Mouse (Mus musculus) MEL (cell line): Measurements from ENCODE around the gene Exoc3l. TPM values are rescaled to one million over a fixed set of nuclear protein-coding genes. Genes with fewer than 3 reads are reported as not detected.

Experiments used
- DNase-seq: peaks from one replicate; pipeline ENCODE4 v3.0.0; 2011; ENCODE audit warnings: low read depth, low spot score
- H3K27ac ChIP-seq: 2 replicates; pipeline ENCODE4 v1.5.1; 2012; ENCODE audit warnings: low read depth, mild to moderate bottlenecking, control low read depth, low read length, moderate library complexity; ENCODE audit not compliant: control insufficient read depth
- H3K27me3 ChIP-seq, 2 experiments: fragments of 150-350 bp in 1 of 2; sonication (generic) in 1 of 2; 2 replicates each; pipeline ENCODE4 v1.6.1; 2012; ENCODE audit warnings: low read length in 2 of 2, mild to moderate bottlenecking in 2 of 2, improper control_type of control experiment in 1 of 2, moderate library complexity in 1 of 2; ENCODE audit not compliant: insufficient read depth in 2 of 2, control insufficient read depth in 1 of 2
- H3K36me3 ChIP-seq, 2 experiments: 2 replicates each; pipeline ENCODE4 v1.6.1; 2012 to 2014; ENCODE audit warnings: low read length in 2 of 2, improper control_type of control experiment in 1 of 2, inconsistent platforms in 1 of 2, mild to moderate bottlenecking in 1 of 2; ENCODE audit not compliant: insufficient read depth in 2 of 2, control insufficient read depth in 1 of 2
- H3K4me1 ChIP-seq, 2 experiments: fragments of 150-350 bp in 1 of 2; sonication (generic) in 1 of 2; 2 replicates each; pipeline ENCODE4 v1.6.1; 2012; ENCODE audit warnings: low read length in 2 of 2, improper control_type of control experiment in 1 of 2, mild to moderate bottlenecking in 1 of 2; ENCODE audit not compliant: insufficient read depth in 2 of 2, control insufficient read depth in 1 of 2
- H3K4me3 ChIP-seq, 2 experiments: fragments of 150-350 bp in 1 of 2; sonication (generic) in 1 of 2; 2 replicates each; pipeline ENCODE4 v1.5.1; 2012; ENCODE audit warnings: low read depth in 2 of 2, low read length in 2 of 2, mild to moderate bottlenecking in 2 of 2, moderate library complexity in 2 of 2, control low read depth in 1 of 2, improper control_type of control experiment in 1 of 2; ENCODE audit not compliant: control insufficient read depth in 1 of 2, insufficient read depth in 1 of 2
- H3K79me2 ChIP-seq: 2 replicates; pipeline ENCODE4 v1.6.1; 2012; ENCODE audit warnings: mild to moderate bottlenecking, low read length, moderate library complexity; ENCODE audit not compliant: control insufficient read depth, poor library complexity, insufficient read depth
- H3K9ac ChIP-seq: 2 replicates; pipeline ENCODE4 v1.6.1; 2012; ENCODE audit warnings: low read depth, mild to moderate bottlenecking, control low read depth, low read length, moderate library complexity; ENCODE audit not compliant: control insufficient read depth, poor library complexity, severe bottlenecking
- H3K9me3 ChIP-seq: fragments of 150-350 bp; sonication (generic); replicated peaks from 2 replicates; pipeline ENCODE4 v1.6.1; 2012; ENCODE audit warnings: mild to moderate bottlenecking, low read length, improper control_type of control experiment, moderate library complexity; ENCODE audit not compliant: insufficient read depth
- CHD2 ChIP-seq: IDR thresholded peaks from 2 replicates; pipeline ENCODE4 v1.6.1; 2011; ENCODE audit warnings: low read length, improper control_type of control experiment
- CTCF ChIP-seq, 3 experiments: IDR thresholded peaks in 2 of 3; conservative IDR thresholded peaks in 1 of 3; 2 replicates each; pipeline ENCODE4 v1.5.1; 2011 to 2012; ENCODE audit warnings: low read length in 3 of 3, low read depth in 2 of 3, mild to moderate bottlenecking in 2 of 3, improper control_type of control experiment in 1 of 3, inconsistent platforms in 1 of 3, mixed read lengths in 1 of 3, moderate library complexity in 1 of 3; ENCODE audit not compliant: control insufficient read depth in 1 of 3, insufficient read depth in 1 of 3, poor library complexity in 1 of 3, severe bottlenecking in 1 of 3
- EP300 ChIP-seq, 2 experiments: IDR thresholded peaks; 2 replicates each; pipeline ENCODE4 v1.6.1; 2011; ENCODE audit warnings: improper control_type of control experiment in 2 of 2, low read length in 2 of 2, low read depth in 1 of 2, mild to moderate bottlenecking in 1 of 2
- ETS1 ChIP-seq: IDR thresholded peaks from 2 replicates; pipeline ENCODE4 v1.6.1; 2012; ENCODE audit warnings: low read depth, mild to moderate bottlenecking, inconsistent platforms, low read length, improper control_type of control experiment, moderate library complexity
- GATA1 ChIP-seq: IDR thresholded peaks from 2 replicates; pipeline ENCODE4 v1.6.1; 2011; ENCODE audit warnings: low read depth, low read length, improper control_type of control experiment
- KAT2A ChIP-seq: conservative IDR thresholded peaks from 2 replicates; pipeline ENCODE4 v1.6.1; 2012; ENCODE audit warnings: low read depth, low read length, improper control_type of control experiment, inconsistent platforms
- MAFK ChIP-seq: IDR thresholded peaks from 2 replicates; pipeline ENCODE4 v1.6.1; 2011; ENCODE audit warnings: low read depth, mild to moderate bottlenecking, low read length, improper control_type of control experiment, borderline replicate concordance
- MXI1 ChIP-seq: IDR thresholded peaks from 2 replicates; pipeline ENCODE4 v1.6.1; 2011; ENCODE audit warnings: mild to moderate bottlenecking, low read depth, low read length, improper control_type of control experiment
- MYB ChIP-seq: IDR thresholded peaks from 2 replicates; pipeline ENCODE4 v1.6.1; 2011; ENCODE audit warnings: mild to moderate bottlenecking, low read depth, low read length, improper control_type of control experiment
- NELFE ChIP-seq: IDR thresholded peaks from 2 replicates; pipeline ENCODE4 v1.6.1; 2011; ENCODE audit warnings: low read depth, low read length, improper control_type of control experiment
- NRF1 ChIP-seq: IDR thresholded peaks from 2 replicates; pipeline ENCODE4 v1.6.1; 2014; ENCODE audit warnings: low read depth, mild to moderate bottlenecking, inconsistent platforms, low read length, improper control_type of control experiment, moderate library complexity; ENCODE audit not compliant: poor library complexity, insufficient read depth, severe bottlenecking
- POLR2A ChIP-seq, 2 experiments: IDR thresholded peaks; 2 replicates each; pipeline ENCODE4 v1.6.1; 2011 to 2012; ENCODE audit warnings: low read length in 2 of 2, mild to moderate bottlenecking in 2 of 2, control low read depth in 1 of 2, improper control_type of control experiment in 1 of 2, low read depth in 1 of 2, moderate library complexity in 1 of 2; ENCODE audit not compliant: control insufficient read depth in 1 of 2, insufficient read depth in 1 of 2, poor library complexity in 1 of 2
- POLR2AphosphoS2 ChIP-seq: IDR thresholded peaks from 2 replicates; pipeline ENCODE4 v1.6.1; 2011; ENCODE audit warnings: low read length, improper control_type of control experiment
- RAD21 ChIP-seq: IDR thresholded peaks from 2 replicates; pipeline ENCODE4 v1.6.1; 2011; ENCODE audit warnings: mild to moderate bottlenecking, low read depth, low read length, improper control_type of control experiment
- RCOR1 ChIP-seq: IDR thresholded peaks from 2 replicates; pipeline ENCODE4 v1.6.1; 2012; ENCODE audit warnings: low read depth, mild to moderate bottlenecking, inconsistent platforms, low read length, improper control_type of control experiment
- SIN3A ChIP-seq: IDR thresholded peaks from 2 replicates; pipeline ENCODE4 v1.6.1; 2012; ENCODE audit warnings: low read length, improper control_type of control experiment, inconsistent platforms
- TBP ChIP-seq: IDR thresholded peaks from 2 replicates; pipeline ENCODE4 v1.8.0; 2011; ENCODE audit warnings: low read depth, low read length, improper control_type of control experiment
- TCF12 ChIP-seq: IDR thresholded peaks from 2 replicates; pipeline ENCODE4 v1.6.1; 2014; ENCODE audit warnings: low read depth, mild to moderate bottlenecking, inconsistent platforms, low read length, improper control_type of control experiment, moderate library complexity
- UBTF ChIP-seq: IDR thresholded peaks from 2 replicates; pipeline ENCODE4 v1.6.1; 2012; ENCODE audit warnings: low read depth, mild to moderate bottlenecking, inconsistent platforms, low read length, improper control_type of control experiment, moderate library complexity, borderline replicate concordance; ENCODE audit not compliant: insufficient read depth
- USF1 ChIP-seq: IDR thresholded peaks from 2 replicates; pipeline ENCODE4 v1.6.1; 2014; ENCODE audit warnings: low read depth, mild to moderate bottlenecking, inconsistent platforms, low read length, improper control_type of control experiment, moderate library complexity
- USF2 ChIP-seq, 2 experiments: IDR thresholded peaks; 2 replicates each; pipeline ENCODE4 v1.6.1; 2011 to 2012; ENCODE audit warnings: improper control_type of control experiment in 2 of 2, low read length in 2 of 2, borderline replicate concordance in 1 of 2, inconsistent platforms in 1 of 2, low read depth in 1 of 2, mild to moderate bottlenecking in 1 of 2; ENCODE audit not compliant: insufficient read depth in 1 of 2
- ZC3H11A ChIP-seq: IDR thresholded peaks from 2 replicates; pipeline ENCODE4 v1.6.1; 2012; ENCODE audit warnings: low read depth, mild to moderate bottlenecking, inconsistent platforms, low read length, improper control_type of control experiment
- ZKSCAN1 ChIP-seq: IDR thresholded peaks from 2 replicates; pipeline ENCODE4 v1.6.1; 2012; ENCODE audit warnings: low read depth, mild to moderate bottlenecking, inconsistent platforms, low read length, improper control_type of control experiment, moderate library complexity
- ZMIZ1 ChIP-seq: IDR thresholded peaks from 2 replicates; pipeline ENCODE4 v1.6.1; 2012; ENCODE audit warnings: low read depth, mild to moderate bottlenecking, inconsistent platforms, low read length, improper control_type of control experiment, moderate library complexity
- ZNF384 ChIP-seq: IDR thresholded peaks from 2 replicates; pipeline ENCODE4 v1.6.1; 2012; ENCODE audit warnings: low read depth, mild to moderate bottlenecking, inconsistent platforms, low read length, improper control_type of control experiment
- polyA plus RNA-seq, 2 experiments: library from polyadenylated mRNA; stranded (reverse) in 1 of 2; unstranded in 1 of 2; fragments of >175 nt in 1 of 2; fragments of >200 nt in 1 of 2; gene quantifications; 2 replicates each; pipeline versions ENCODE4 v1.2.1 to v1.2.4; 2012; ENCODE audit warnings: low replicate concordance in 2 of 2, low read depth in 1 of 2; ENCODE audit not compliant: insufficient read length in 2 of 2, insufficient read depth in 1 of 2, missing spikeins in 1 of 2
- total RNA-seq: library from RNA; depleted of rRNA; stranded (reverse); fragments of 300-350 nt; gene quantifications from 2 replicates; pipeline ENCODE4 v1.2.3, GENCODE M21; 2012

The Exoc3l gene
- total and polyA plus RNA-seq, 3 experiments = 0.69 to 2.0 TPM; not detected in 1

DNA sequence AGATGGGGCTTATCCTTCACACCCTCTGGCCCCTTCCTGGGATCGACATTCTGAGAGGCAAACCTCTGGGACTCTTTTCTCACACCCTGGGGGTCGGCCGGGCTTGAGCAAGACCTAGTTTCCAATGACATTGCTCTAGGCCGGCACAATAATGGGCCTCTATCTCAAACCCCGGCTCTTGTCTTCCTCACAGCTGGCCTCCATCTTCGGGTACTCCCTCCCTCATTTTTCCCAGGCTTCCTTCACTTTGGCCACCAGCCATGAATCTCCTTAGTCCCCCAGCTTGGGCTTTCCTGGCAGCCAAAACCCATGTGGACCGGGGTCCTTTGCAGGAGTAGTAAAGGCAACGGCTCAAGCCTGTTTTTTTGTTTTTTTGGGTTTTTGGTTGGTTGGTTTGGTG is 45.5 kb upstream of the Exoc3l start:
- no peaks in the 10 kb centered on the region for H3K9me3 ChIP-seq

DNA sequence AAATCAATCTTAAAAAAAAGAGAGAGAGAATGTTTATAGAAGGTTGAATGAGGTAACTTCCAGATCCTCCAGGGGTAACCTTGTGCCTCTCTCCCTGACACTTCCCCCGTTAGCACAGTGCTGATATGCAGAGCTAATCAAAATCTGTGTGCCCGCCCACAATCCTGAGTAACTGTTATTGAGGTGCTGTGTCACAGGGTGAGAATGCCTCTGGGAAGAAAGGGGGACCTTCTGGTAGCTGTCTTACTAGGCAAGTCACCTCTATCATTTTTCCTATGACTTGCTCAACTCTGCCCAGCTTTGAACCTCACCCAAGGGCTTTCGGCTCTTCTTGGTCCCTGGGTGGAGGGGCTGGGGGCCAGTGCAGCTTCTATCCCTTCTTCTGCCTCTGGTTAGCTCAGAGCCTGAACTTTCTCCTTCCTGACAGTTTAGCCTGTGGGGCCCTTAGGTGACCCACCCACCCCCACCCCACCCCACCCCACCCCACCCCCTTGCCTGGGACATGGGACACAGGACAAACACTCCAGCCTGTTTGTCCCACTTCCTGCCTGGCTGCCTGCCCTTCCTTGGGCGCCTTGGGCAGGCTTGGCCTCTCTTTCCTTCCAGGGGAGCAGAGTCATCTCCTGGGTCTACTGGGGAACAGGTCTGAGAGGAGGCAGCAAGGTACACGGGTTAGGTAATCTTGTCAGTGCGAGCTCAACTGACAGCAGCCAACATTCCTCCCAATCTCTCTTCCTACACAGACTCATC is 44.2 kb upstream of the Exoc3l start:
- Histone ChIP-seq H3K36me3 (peaks cover 0 to 46% of the 10 kb centered on the region in 2 experiments; a peak in 2 of 4 replicates), H3K79me2 (no peaks in the 10 kb centered on the region), H3K9ac (peak overlapping the region; percentile 51), H3K4me1 (peaks cover 23 to 60% of the 10 kb centered on the region in 2 experiments), H3K27ac (peak overlapping the region; percentile 84), H3K4me3 (peak overlapping the region in 1 of 2 experiments; percentile 41; a peak in 2 of 4 replicates), H3K27me3 (no peaks in the 10 kb centered on the region), H3K9me3 (no peaks in the 10 kb centered on the region)
- DNase-seq = peak; percentile 88
- TF ChIP-seq ETS1 = peak; percentile 82
- peak; percentile 59 to 85 for TF ChIP-seq EP300 (IDR thresholded peaks at IDR 0.05; ENCODE audit: low read depth in 1 of 2, low read length in 2 of 2)
- TF ChIP-seq MYB = no peak
- peak; percentile 70 for TF ChIP-seq MAFK
- TF ChIP-seq ZNF384 = peak; percentile 78
- TF ChIP-seq RAD21 = no peak
- peak; percentile 63 for TF ChIP-seq RCOR1
- peak; percentile 56; the same call in 1 of the 2 replicates for TF ChIP-seq TBP
- TF ChIP-seq POLR2AphosphoS2 = no peak
- peak; percentile 74 for TF ChIP-seq GATA1
- peak; percentile 55 for TF ChIP-seq NELFE
- TF ChIP-seq MXI1 = peak; percentile 53; the same call in 1 of the 2 replicates
- peak in 1 of 2 experiments; percentile 69; a peak in 2 of 4 replicates for TF ChIP-seq POLR2A (IDR thresholded peaks at IDR 0.05; ENCODE audit: control insufficient read depth in 1 of 2, insufficient read depth in 1 of 2, low read depth in 1 of 2, low read length in 2 of 2, poor library complexity in 1 of 2)
- 0 out of 2 replicates have a peak, but pooled peaks have one; percentile 19 for TF ChIP-seq ZMIZ1
- TF ChIP-seq SIN3A = peak; percentile 71
- TF ChIP-seq CTCF (IDR thresholded peaks at IDR 0.05 in 2 of 3, conservative IDR thresholded peaks at IDR 0.05 in 1 of 3; ENCODE audit: control insufficient read depth in 1 of 3, insufficient read depth in 1 of 3, low read depth in 2 of 3, low read length in 3 of 3, poor library complexity in 1 of 3, severe bottlenecking in 1 of 3) = no peak
- no peak for TF ChIP-seq USF2 (IDR thresholded peaks at IDR 0.05; ENCODE audit: borderline replicate concordance in 1 of 2, insufficient read depth in 1 of 2, low read depth in 1 of 2, low read length in 2 of 2)
- TF ChIP-seq TCF12 = 0 out of 2 replicates have a peak, but pooled peaks have one; percentile 39
- no peak for TF ChIP-seq NRF1
- no peak for TF ChIP-seq CHD2

More for the DNA sequence above, 45.5 kb upstream of the Exoc3l start:
- no peak for DNase-seq
- Histone ChIP-seq H3K36me3 (peaks cover 0 to 53% of the 10 kb centered on the region in 2 experiments; a peak in 2 of 4 replicates), H3K4me3 (no peak overlapping the region), H3K27ac (no peak overlapping the region), H3K9ac (no peak overlapping the region), H3K79me2 (no peaks in the 10 kb centered on the region), H3K27me3 (no peaks in the 10 kb centered on the region), H3K4me1 (peaks cover 25 to 71% of the 10 kb centered on the region in 2 experiments)
- TF ChIP-seq CHD2 (no peak), UBTF (no peak), ZNF384 (no peak), USF1 (no peak), TBP (no peak), NRF1 (no peak), MXI1 (no peak), EP300 (IDR thresholded peaks at IDR 0.05; ENCODE audit: low read depth in 1 of 2, low read length in 2 of 2) (no peak), MYB (no peak), ZMIZ1 (no peak), ZC3H11A (no peak), RAD21 (no peak), ZKSCAN1 (no peak), KAT2A (no peak)
